Mouse (Mus musculus) inflammation-experienced regulatory T-cells, adult 6 months (primary cell): ENCODE results near the gene Katnb1. TPM values are rescaled to one million over a fixed set of nuclear protein-coding genes. Genes with fewer than 3 reads are reported as not detected.
A peak's percentile ranks its signal among the peaks of the same experiment; 100 is the strongest.

Source experiments
- ATAC-seq: one replicate; pipeline ENCODE4 v1.8.0; 2017
- polyA plus RNA-seq, 3 experiments: library from polyadenylated mRNA; unstranded; fragments of 100-300 nt; shearing (Covaris generic); gene quantifications; one replicate each; pipeline ENCODE4 v1.2.1; 2017

Gene Katnb1
- polyA plus RNA-seq, 3 experiments from 2014 or later: 16.4 to 23.4 (median 17.0) TPM

- no peak for ATAC-seq
Observed at GRCm38 (mm10) chr8:95084744-95085431, 3.9 kb downstream of the Katnb1 start.

- ATAC-seq: no peak
Observed at GRCm38 (mm10) chr8:95085432-95086141, 4.6 kb downstream of the Katnb1 start.

- no peak for ATAC-seq
Observed at GRCm38 (mm10) chr8:95093574-95093973, 12.6 kb downstream of the Katnb1 start.

- ATAC-seq: peak; percentile 32
Observed at GRCm38 (mm10) chr8:95099009-95099408, 18.0 kb downstream of the Katnb1 start.

GRCm38 (mm10) chr8:95101972-95102371, 21.0 kb downstream of the Katnb1 start:
- ATAC-seq: no peak

- ATAC-seq: no peak
Observed at GRCm38 (mm10) chr8:95107306-95107705, 26.3 kb downstream of the Katnb1 start.

GRCm38 (mm10) chr8:95112594-95112993, 31.6 kb downstream of the Katnb1 start:
- no peak for ATAC-seq

- no peak for ATAC-seq
Observed at GRCm38 (mm10) chr8:95113108-95113507, 32.1 kb downstream of the Katnb1 start.

- no peak for ATAC-seq
Observed at GRCm38 (mm10) chr8:95113750-95114149, 32.8 kb downstream of the Katnb1 start.

- no peak for ATAC-seq
Observed at GRCm38 (mm10) chr8:95123455-95123854, 42.5 kb downstream of the Katnb1 start.

- no peak for ATAC-seq
Observed at GRCm38 (mm10) chr8:95126497-95126896, 45.5 kb downstream of the Katnb1 start.

GRCm38 (mm10) chr8:95127658-95128057, 46.7 kb downstream of the Katnb1 start:
- no peak for ATAC-seq

GRCm38 (mm10) chr8:95128750-95129260, 47.8 kb downstream of the Katnb1 start:
- ATAC-seq: no peak

GRCm38 (mm10) chr8:95130966-95131537, 50.1 kb downstream of the Katnb1 start:
- no peak for ATAC-seq

- ATAC-seq: no peak
Observed at GRCm38 (mm10) chr8:95131983-95132382, 51.0 kb downstream of the Katnb1 start.

GRCm38 (mm10) chr8:95134186-95134585, 53.2 kb downstream of the Katnb1 start:
- no peak for ATAC-seq

GRCm38 (mm10) chr8:95135242-95135641, 54.3 kb downstream of the Katnb1 start:
- no peak for ATAC-seq

GRCm38 (mm10) chr8:95136218-95136617, 55.2 kb downstream of the Katnb1 start:
- ATAC-seq: no peak

- no peak for ATAC-seq
Observed at GRCm38 (mm10) chr8:95137201-95137600, 56.2 kb downstream of the Katnb1 start.

GRCm38 (mm10) chr8:95137641-95138098, 56.7 kb downstream of the Katnb1 start:
- no peak for ATAC-seq

- no peak for ATAC-seq
Observed at GRCm38 (mm10) chr8:95138341-95139050, 57.5 kb downstream of the Katnb1 start.

- ATAC-seq: no peak
Observed at GRCm38 (mm10) chr8:95139051-95139365, 58.0 kb downstream of the Katnb1 start.

GRCm38 (mm10) chr8:95140555-95140954, 59.6 kb downstream of the Katnb1 start:
- ATAC-seq: no peak
